Mouse (Mus musculus): ENCODE measurements at regions not wholly inside any gene's neighbourhood (a gene's known extent, or its start where the extent isn't known, plus 50 kb on each side); places are given as distances from the start of the nearest gene placed in this dataset.
"Not testable (repeated sequence)": the region's sequence is repeated elsewhere in the genome, so short reads cannot be mapped to it uniquely, and the experiment has no call there.

- Histone ChIP-seq H3K27me3 (ENCODE audit: control insufficient read depth, insufficient read depth, low read length) (no peaks in the 10 kb centered on the region), H3K27ac (no peak overlapping the region; the same call in 1 of the 2 replicates), H3K9me3 (ENCODE audit: control insufficient read depth, low read length) (no peaks in the 10 kb centered on the region), H3K4me3 (replicated peaks; ENCODE audit: low read length) (no peak overlapping the region), H3K9ac (no peak overlapping the region), H3K4me1 (replicated peaks; ENCODE audit: control insufficient read depth, insufficient read depth, low read length) (no peaks in the 10 kb centered on the region), H3K4me2 (replicated peaks) (no peak overlapping the region), H3K36me3 (replicated peaks; ENCODE audit: control insufficient read depth, insufficient read depth) (no peaks in the 10 kb centered on the region)
- ATAC-seq (ENCODE audit: low FRiP score) (no peak), DNase-seq (ENCODE audit: low spot score) (no peak)
- WGBS = 65% methylated on average over 11 of the region's 11 CpGs
These were observed 131.3 kb upstream of the Vrk2 start for GRCm38 (mm10) chr11:26724963-26725721.

GRCm38 (mm10) chr11:26722292-26722691, 128.5 kb upstream of the Vrk2 start:
- ATAC-seq (ENCODE audit: low FRiP score) (no peak), DNase-seq (ENCODE audit: low spot score) (no peak)
- H3K27ac ChIP-seq = no peak overlapping the region
- no peak overlapping the region for H3K4me2 ChIP-seq (replicated peaks)
- no peaks in the 10 kb centered on the region for H3K4me1 ChIP-seq (replicated peaks; ENCODE audit: control insufficient read depth, insufficient read depth, low read length)
- H3K36me3 ChIP-seq (replicated peaks; ENCODE audit: control insufficient read depth, insufficient read depth) = no peaks in the 10 kb centered on the region
- WGBS = 81% methylated on average over 3 of the region's 3 CpGs
- H3K4me3 ChIP-seq (replicated peaks; ENCODE audit: low read length) = no peak overlapping the region
- H3K9me3 ChIP-seq (ENCODE audit: control insufficient read depth, low read length) = no peaks in the 10 kb centered on the region
- H3K9ac ChIP-seq = no peak overlapping the region
- no peaks in the 10 kb centered on the region for H3K27me3 ChIP-seq (ENCODE audit: control insufficient read depth, insufficient read depth, low read length)

- H3K4me2 ChIP-seq (replicated peaks) = no peak overlapping the region
- no peak overlapping the region for H3K27ac ChIP-seq
- H3K36me3 ChIP-seq (replicated peaks; ENCODE audit: control insufficient read depth, insufficient read depth) = no peaks in the 10 kb centered on the region
- no peak overlapping the region for H3K4me3 ChIP-seq (replicated peaks; ENCODE audit: low read length)
- WGBS = 89% methylated on average over 3 of the region's 3 CpGs
- no peaks in the 10 kb centered on the region for H3K9me3 ChIP-seq (ENCODE audit: control insufficient read depth, low read length)
- DNase-seq (ENCODE audit: low spot score) (no peak), ATAC-seq (ENCODE audit: low FRiP score) (no peak)
- H3K4me1 ChIP-seq (replicated peaks; ENCODE audit: control insufficient read depth, insufficient read depth, low read length) = no peaks in the 10 kb centered on the region
- no peak overlapping the region for H3K9ac ChIP-seq
- H3K27me3 ChIP-seq (ENCODE audit: control insufficient read depth, insufficient read depth, low read length) = no peaks in the 10 kb centered on the region
These were observed 127.4 kb upstream of the Vrk2 start for GRCm38 (mm10) chr11:26721173-26721572.

GRCm38 (mm10) chr11:26711237-26711636, 117.4 kb upstream of the Vrk2 start:
- H3K9ac ChIP-seq; H3K36me3 ChIP-seq (replicated peaks; ENCODE audit: control insufficient read depth, insufficient read depth); H3K27ac ChIP-seq; H3K4me2 ChIP-seq (replicated peaks); H3K27me3 ChIP-seq (ENCODE audit: control insufficient read depth, insufficient read depth, low read length); H3K9me3 ChIP-seq (ENCODE audit: control insufficient read depth, low read length); ATAC-seq (ENCODE audit: low FRiP score); H3K4me1 ChIP-seq (replicated peaks; ENCODE audit: control insufficient read depth, insufficient read depth, low read length); H3K4me3 ChIP-seq (replicated peaks; ENCODE audit: low read length); DNase-seq (ENCODE audit: low spot score): not testable (repeated sequence)
- WGBS = 95% methylated on average over 1 of the region's 2 CpGs

- H3K9me3 ChIP-seq (ENCODE audit: control insufficient read depth, low read length) = no peaks in the 10 kb centered on the region
- no peak for DNase-seq (ENCODE audit: low spot score)
- no peak overlapping the region for H3K27ac ChIP-seq
- no peak overlapping the region for H3K9ac ChIP-seq
- H3K4me1 ChIP-seq (replicated peaks; ENCODE audit: control insufficient read depth, insufficient read depth, low read length) = no peaks in the 10 kb centered on the region
- WGBS = 56% methylated on average over 2 of the region's 2 CpGs
- no peak for ATAC-seq (ENCODE audit: low FRiP score)
- no peak overlapping the region for H3K4me3 ChIP-seq (replicated peaks; ENCODE audit: low read length)
- no peaks in the 10 kb centered on the region for H3K27me3 ChIP-seq (ENCODE audit: control insufficient read depth, insufficient read depth, low read length)
- H3K36me3 ChIP-seq (replicated peaks; ENCODE audit: control insufficient read depth, insufficient read depth) = no peaks in the 10 kb centered on the region
- H3K4me2 ChIP-seq (replicated peaks) = no peak overlapping the region
These were observed 114.8 kb upstream of the Vrk2 start for GRCm38 (mm10) chr11:26708636-26709035.

- no peak overlapping the region for H3K4me3 ChIP-seq (replicated peaks; ENCODE audit: low read length)
- no peak overlapping the region for H3K27ac ChIP-seq
- H3K4me1 ChIP-seq (replicated peaks; ENCODE audit: control insufficient read depth, insufficient read depth, low read length) = no peaks in the 10 kb centered on the region
- no peak overlapping the region for H3K4me2 ChIP-seq (replicated peaks)
- no peaks in the 10 kb centered on the region for H3K36me3 ChIP-seq (replicated peaks; ENCODE audit: control insufficient read depth, insufficient read depth)
- no peaks in the 10 kb centered on the region for H3K27me3 ChIP-seq (ENCODE audit: control insufficient read depth, insufficient read depth, low read length)
- ATAC-seq (ENCODE audit: low FRiP score) (no peak), DNase-seq (ENCODE audit: low spot score) (no peak)
- H3K9ac ChIP-seq = no peak overlapping the region
- no peaks in the 10 kb centered on the region for H3K9me3 ChIP-seq (ENCODE audit: control insufficient read depth, low read length)
These were observed 90.1 kb upstream of the Vrk2 start for GRCm38 (mm10) chr11:26683850-26684249.

- ATAC-seq (ENCODE audit: low FRiP score) = no peak
- H3K4me2 ChIP-seq (replicated peaks) = no peak overlapping the region
- WGBS = 76% methylated on average over 2 of the region's 2 CpGs
These were observed 73.5 kb upstream of the Vrk2 start for GRCm38 (mm10) chr11:26667251-26667650.

GRCm38 (mm10) chr11:26660878-26661277, 67.1 kb upstream of the Vrk2 start:
- Histone ChIP-seq H3K9ac (no peak overlapping the region), H3K27ac (no peak overlapping the region), H3K4me2 (replicated peaks) (no peak overlapping the region), H3K27me3 (ENCODE audit: control insufficient read depth, insufficient read depth, low read length) (no peaks in the 10 kb centered on the region), H3K9me3 (ENCODE audit: control insufficient read depth, low read length) (no peaks in the 10 kb centered on the region), H3K4me3 (replicated peaks; ENCODE audit: low read length) (no peak overlapping the region), H3K4me1 (replicated peaks; ENCODE audit: control insufficient read depth, insufficient read depth, low read length) (no peaks in the 10 kb centered on the region), H3K36me3 (replicated peaks; ENCODE audit: control insufficient read depth, insufficient read depth) (no peaks in the 10 kb centered on the region)
- no peak for ATAC-seq (ENCODE audit: low FRiP score)
- DNase-seq (ENCODE audit: low spot score) = no peak

More at GRCm38 (mm10) chr11:26667251-26667650, 73.5 kb upstream of the Vrk2 start:
- no peaks in the 10 kb centered on the region for H3K27me3 ChIP-seq (ENCODE audit: control insufficient read depth, insufficient read depth, low read length)
- H3K36me3 ChIP-seq (replicated peaks; ENCODE audit: control insufficient read depth, insufficient read depth) = no peaks in the 10 kb centered on the region
- H3K4me3 ChIP-seq (replicated peaks; ENCODE audit: low read length) = no peak overlapping the region
- no peaks in the 10 kb centered on the region for H3K9me3 ChIP-seq (ENCODE audit: control insufficient read depth, low read length)
- no peak for DNase-seq (ENCODE audit: low spot score)
- H3K4me1 ChIP-seq (replicated peaks; ENCODE audit: control insufficient read depth, insufficient read depth, low read length) = no peaks in the 10 kb centered on the region
- no peak overlapping the region for H3K9ac ChIP-seq
- H3K27ac ChIP-seq = no peak overlapping the region

GRCm38 (mm10) chr11:26649165-26649564, 55.4 kb upstream of the Vrk2 start:
- H3K9me3 ChIP-seq (ENCODE audit: control insufficient read depth, low read length); DNase-seq (ENCODE audit: low spot score); H3K27ac ChIP-seq; H3K36me3 ChIP-seq (replicated peaks; ENCODE audit: control insufficient read depth, insufficient read depth); H3K27me3 ChIP-seq (ENCODE audit: control insufficient read depth, insufficient read depth, low read length); H3K4me2 ChIP-seq (replicated peaks); H3K9ac ChIP-seq; ATAC-seq (ENCODE audit: low FRiP score); H3K4me1 ChIP-seq (replicated peaks; ENCODE audit: control insufficient read depth, insufficient read depth, low read length); H3K4me3 ChIP-seq (replicated peaks; ENCODE audit: low read length): not testable (repeated sequence)

Measured in hindbrain, embryonic 14.5 days (tissue).